Mouse (Mus musculus): Measurements from ENCODE around the gene Crcp. TPM values are rescaled to one million over a fixed set of nuclear protein-coding genes. Genes with fewer than 3 reads are reported as not detected.

The Crcp gene
- polyA plus RNA-seq, 1 experiment = 2.1 TPM

GRCm38 (mm10) chr5:130037752-130038455 lies 8.8 kb downstream of the Crcp start:
- Histone ChIP-seq H3K4me3 (replicated peaks) (no peak overlapping the region), H3K4me1 (ENCODE audit: control insufficient read depth) (peaks cover 15% of the 10 kb centered on the region), H3K36me3 (ENCODE audit: control insufficient read depth) (peaks cover 75% of the 10 kb centered on the region), H3K9me3 (ENCODE audit: control insufficient read depth, low read length) (no peaks in the 10 kb centered on the region), H3K27me3 (ENCODE audit: control insufficient read depth) (no peaks in the 10 kb centered on the region)
- TF ChIP-seq TAL1 (IDR thresholded peaks at IDR 0.05; ENCODE audit: low read length) = no peak
- TF ChIP-seq GATA1 (IDR thresholded peaks at IDR 0.05; ENCODE audit: low read length) = no peak

- H3K36me3 ChIP-seq (ENCODE audit: control insufficient read depth) = peaks cover 85% of the 10 kb centered on the region
These were observed 11.7 kb downstream of the Crcp start for GRCm38 (mm10) chr5:130040797-130041196.

GRCm38 (mm10) chr5:130041262-130041661 lies 12.2 kb downstream of the Crcp start:
- H3K4me1 ChIP-seq (ENCODE audit: control insufficient read depth) = peaks cover 3% of the 10 kb centered on the region
- H3K36me3 ChIP-seq (ENCODE audit: control insufficient read depth) = peaks cover 86% of the 10 kb centered on the region
- TF ChIP-seq GATA1 (IDR thresholded peaks at IDR 0.05; ENCODE audit: low read length) = no peak
- no peaks in the 10 kb centered on the region for H3K9me3 ChIP-seq (ENCODE audit: control insufficient read depth, low read length)
- no peak overlapping the region for H3K4me3 ChIP-seq (replicated peaks)
- H3K27me3 ChIP-seq (ENCODE audit: control insufficient read depth) = no peaks in the 10 kb centered on the region

More at GRCm38 (mm10) chr5:130040797-130041196, 11.7 kb downstream of the Crcp start:
- Histone ChIP-seq H3K4me3 (replicated peaks) (no peak overlapping the region), H3K4me1 (ENCODE audit: control insufficient read depth) (peaks cover 3% of the 10 kb centered on the region), H3K27me3 (ENCODE audit: control insufficient read depth) (no peaks in the 10 kb centered on the region), H3K9me3 (ENCODE audit: control insufficient read depth, low read length) (no peaks in the 10 kb centered on the region)
- TF ChIP-seq TAL1 (IDR thresholded peaks at IDR 0.05; ENCODE audit: low read length) = no peak
- TF ChIP-seq GATA1 (IDR thresholded peaks at IDR 0.05; ENCODE audit: low read length) = no peak

- Histone ChIP-seq H3K4me1 (ENCODE audit: control insufficient read depth) (peaks cover 3% of the 10 kb centered on the region), H3K27me3 (ENCODE audit: control insufficient read depth) (no peaks in the 10 kb centered on the region), H3K4me3 (replicated peaks) (no peak overlapping the region), H3K36me3 (ENCODE audit: control insufficient read depth) (peaks cover 91% of the 10 kb centered on the region), H3K9me3 (ENCODE audit: control insufficient read depth, low read length) (peaks cover 2% of the 10 kb centered on the region)
- no peak for TF ChIP-seq TAL1 (IDR thresholded peaks at IDR 0.05; ENCODE audit: low read length)
These were observed 14.7 kb downstream of the Crcp start for GRCm38 (mm10) chr5:130043741-130044140.

GRCm38 (mm10) chr5:130044201-130044695 lies 15.2 kb downstream of the Crcp start:
- Histone ChIP-seq H3K9me3 (ENCODE audit: control insufficient read depth, low read length) (peaks cover 2% of the 10 kb centered on the region), H3K4me1 (ENCODE audit: control insufficient read depth) (peaks cover 3% of the 10 kb centered on the region), H3K36me3 (ENCODE audit: control insufficient read depth) (peaks cover 94% of the 10 kb centered on the region), H3K4me3 (replicated peaks) (no peak overlapping the region), H3K27me3 (ENCODE audit: control insufficient read depth) (no peaks in the 10 kb centered on the region)
- TF ChIP-seq TAL1 (IDR thresholded peaks at IDR 0.05; ENCODE audit: low read length) = no peak

GRCm38 (mm10) chr5:130046100-130046499 lies 17.0 kb downstream of the Crcp start:
- Histone ChIP-seq H3K9me3 (ENCODE audit: control insufficient read depth, low read length) (peaks cover 2% of the 10 kb centered on the region), H3K4me1 (ENCODE audit: control insufficient read depth) (no peaks in the 10 kb centered on the region; the same call in 1 of the 2 replicates), H3K36me3 (ENCODE audit: control insufficient read depth) (peaks cover 92% of the 10 kb centered on the region), H3K4me3 (replicated peaks) (no peak overlapping the region), H3K27me3 (ENCODE audit: control insufficient read depth) (no peaks in the 10 kb centered on the region)
- TF ChIP-seq GATA1 (IDR thresholded peaks at IDR 0.05; ENCODE audit: low read length) (no peak), TAL1 (IDR thresholded peaks at IDR 0.05; ENCODE audit: low read length) (no peak)

- H3K36me3 ChIP-seq (ENCODE audit: control insufficient read depth) = peaks cover 93% of the 10 kb centered on the region
- H3K4me1 ChIP-seq (ENCODE audit: control insufficient read depth) = no peaks in the 10 kb centered on the region; the same call in 1 of the 2 replicates
- H3K9me3 ChIP-seq (ENCODE audit: control insufficient read depth, low read length) = peaks cover 2% of the 10 kb centered on the region
- no peaks in the 10 kb centered on the region for H3K27me3 ChIP-seq (ENCODE audit: control insufficient read depth)
- no peak for TF ChIP-seq GATA1 (IDR thresholded peaks at IDR 0.05; ENCODE audit: low read length)
- no peak for TF ChIP-seq TAL1 (IDR thresholded peaks at IDR 0.05; ENCODE audit: low read length)
- no peak overlapping the region for H3K4me3 ChIP-seq (replicated peaks)
These were observed 17.5 kb downstream of the Crcp start for GRCm38 (mm10) chr5:130046589-130046988.

- Histone ChIP-seq H3K4me3 (replicated peaks) (no peak overlapping the region), H3K36me3 (ENCODE audit: control insufficient read depth) (peaks cover 91% of the 10 kb centered on the region)
These were observed 17.9 kb downstream of the Crcp start for GRCm38 (mm10) chr5:130047013-130047412.

GRCm38 (mm10) chr5:130048786-130049520 lies 19.9 kb downstream of the Crcp start:
- peaks cover 11% of the 10 kb centered on the region for H3K4me1 ChIP-seq (ENCODE audit: control insufficient read depth)
- peaks cover 2% of the 10 kb centered on the region for H3K9me3 ChIP-seq (ENCODE audit: control insufficient read depth, low read length)
- peaks cover 88% of the 10 kb centered on the region for H3K36me3 ChIP-seq (ENCODE audit: control insufficient read depth)
- TF ChIP-seq TAL1 (IDR thresholded peaks at IDR 0.05; ENCODE audit: low read length) (no peak), GATA1 (IDR thresholded peaks at IDR 0.05; ENCODE audit: low read length) (no peak)
- no peak overlapping the region for H3K4me3 ChIP-seq (replicated peaks)
- no peaks in the 10 kb centered on the region for H3K27me3 ChIP-seq (ENCODE audit: control insufficient read depth)

More at GRCm38 (mm10) chr5:130047013-130047412, 17.9 kb downstream of the Crcp start:
- TF ChIP-seq TAL1 (IDR thresholded peaks at IDR 0.05; ENCODE audit: low read length) = no peak
- no peak for TF ChIP-seq GATA1 (IDR thresholded peaks at IDR 0.05; ENCODE audit: low read length)
- H3K9me3 ChIP-seq (ENCODE audit: control insufficient read depth, low read length) = peaks cover 2% of the 10 kb centered on the region
- no peaks in the 10 kb centered on the region for H3K27me3 ChIP-seq (ENCODE audit: control insufficient read depth)
- H3K4me1 ChIP-seq (ENCODE audit: control insufficient read depth) = no peaks in the 10 kb centered on the region; the same call in 1 of the 2 replicates
